Mouse (Mus musculus) G1E-ER4 (cell line): ENCODE results near the gene Itgb7. TPM values are rescaled to one million over a fixed set of nuclear protein-coding genes. Genes with fewer than 3 reads are reported as not detected.
A peak's percentile ranks its signal among the peaks of the same experiment; 100 is the strongest.

Source experiments
- GATA1 ChIP-seq: IDR thresholded peaks from one replicate; pipeline ENCODE4 v1.8.0; 2012; ENCODE audit warnings: low read length, inconsistent platforms
- polyA plus RNA-seq: library from polyadenylated mRNA; stranded (reverse); fragments of >175 nt; gene quantifications from 2 replicates; pipeline ENCODE4 v1.2.3, GENCODE M21; 2012

Itgb7 gene
- polyA plus RNA-seq, 1 experiment: 36.6 TPM

GRCm38 (mm10) chr15:102217325-102217724 lies 14.4 kb downstream of the Itgb7 start:
- no peak for TF ChIP-seq GATA1

DNA sequence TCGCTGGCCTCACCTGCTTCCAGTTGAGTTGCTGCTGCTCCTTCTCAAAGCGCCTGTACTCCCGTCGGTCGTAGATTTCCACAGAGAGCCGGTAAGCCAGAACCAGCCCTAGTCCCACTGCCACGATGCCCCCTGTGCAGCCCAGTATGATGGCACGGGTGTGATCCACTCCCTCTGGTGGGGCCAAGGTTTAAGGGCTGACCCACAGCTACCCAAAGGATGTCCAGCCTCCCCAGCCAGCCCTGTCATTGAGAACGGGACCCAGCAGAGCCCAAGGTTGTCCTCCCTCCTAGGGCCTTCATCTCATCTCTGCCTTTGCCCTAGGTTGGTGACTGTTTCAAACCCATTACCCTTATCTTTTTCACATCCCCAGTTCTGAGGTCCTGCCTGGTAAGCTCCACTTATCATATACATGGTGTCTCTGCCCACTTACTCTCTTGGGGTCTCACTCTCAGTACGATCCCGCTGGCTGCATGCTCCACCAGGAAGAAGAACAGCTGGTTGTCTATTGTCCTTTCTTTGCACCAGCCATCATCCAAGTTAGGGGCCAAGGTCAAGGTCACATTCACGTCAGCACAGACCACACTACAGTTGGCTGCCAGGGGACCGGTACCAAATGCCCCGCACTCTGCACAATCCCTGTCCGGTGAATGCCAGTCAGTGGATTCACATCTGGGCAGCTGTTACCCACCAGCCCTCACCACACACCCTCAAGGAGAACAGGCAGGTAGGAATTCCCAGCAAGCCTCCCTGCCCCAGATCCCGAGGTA lies 15.1 kb downstream of the Itgb7 start:
- no peak for TF ChIP-seq GATA1

DNA sequence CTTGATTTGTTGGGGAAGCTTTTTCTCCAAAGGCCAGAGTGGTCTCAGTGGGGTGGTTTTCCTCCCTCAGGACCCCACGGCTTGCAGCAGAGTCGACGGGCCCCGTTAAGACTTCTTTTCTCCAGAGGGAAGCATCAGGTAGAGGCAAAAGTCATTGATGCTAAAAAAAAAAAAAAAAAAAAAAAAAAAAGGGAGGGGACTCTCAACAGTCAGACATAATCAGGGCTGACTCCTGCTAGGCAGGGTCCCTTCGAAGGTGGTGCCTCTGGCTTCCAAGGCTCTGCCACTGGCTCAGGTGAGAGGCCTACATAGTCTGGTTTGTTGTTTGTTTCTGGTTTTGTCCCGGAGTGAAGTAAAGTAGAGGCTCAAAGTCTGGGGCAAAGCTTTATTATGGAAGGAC lies 16.1 kb downstream of the Itgb7 start:
- no peak for TF ChIP-seq GATA1

DNA sequence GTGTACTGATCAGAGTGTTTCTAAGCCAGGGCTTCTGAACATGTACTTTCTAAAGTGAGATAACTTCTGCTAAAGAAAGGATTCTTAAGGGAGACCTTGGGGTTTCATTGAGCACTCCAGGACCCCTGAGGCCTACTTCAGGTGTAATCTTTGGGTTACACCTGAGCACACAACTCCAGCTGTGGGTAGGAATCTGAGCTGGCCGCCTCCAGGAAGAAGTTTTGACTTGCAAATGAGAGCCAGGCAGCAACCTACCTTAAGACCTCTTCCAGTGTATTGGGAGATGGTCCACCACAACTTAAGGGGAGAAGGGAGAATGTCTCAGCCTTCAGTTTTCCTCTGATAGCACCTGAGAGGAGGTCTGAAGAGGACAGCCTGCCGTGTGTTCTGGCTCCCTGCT lies 17.6 kb downstream of the Itgb7 start:
- no peak for TF ChIP-seq GATA1

GRCm38 (mm10) chr15:102211895-102212294 lies 19.8 kb downstream of the Itgb7 start:
- TF ChIP-seq GATA1: no peak

DNA sequence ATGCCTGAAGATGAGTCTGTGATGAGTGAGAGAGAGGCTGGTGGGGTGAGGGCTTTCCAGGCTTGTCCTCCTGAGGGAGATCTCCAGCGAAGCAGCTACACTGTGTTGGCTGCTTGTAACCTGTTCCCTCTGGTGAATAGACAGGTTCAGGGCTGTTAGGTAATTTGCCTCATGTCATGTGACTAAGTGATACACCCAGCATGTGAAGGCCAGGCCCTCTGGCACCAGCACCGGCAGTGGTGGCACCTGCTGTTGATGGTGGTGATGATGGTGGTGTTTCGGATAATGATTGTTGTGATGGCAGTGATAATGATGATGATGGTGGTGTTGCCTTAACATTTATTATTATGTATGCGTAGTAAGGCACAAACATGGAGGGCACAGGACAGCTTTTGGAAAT lies 20.9 kb downstream of the Itgb7 start:
- TF ChIP-seq GATA1: no peak

- no peak for TF ChIP-seq GATA1
These were observed 22.6 kb downstream of the Itgb7 start for GRCm38 (mm10) chr15:102209114-102209513.

GRCm38 (mm10) chr15:102208092-102208561 lies 23.6 kb downstream of the Itgb7 start:
- TF ChIP-seq GATA1: peak; percentile 96

DNA sequence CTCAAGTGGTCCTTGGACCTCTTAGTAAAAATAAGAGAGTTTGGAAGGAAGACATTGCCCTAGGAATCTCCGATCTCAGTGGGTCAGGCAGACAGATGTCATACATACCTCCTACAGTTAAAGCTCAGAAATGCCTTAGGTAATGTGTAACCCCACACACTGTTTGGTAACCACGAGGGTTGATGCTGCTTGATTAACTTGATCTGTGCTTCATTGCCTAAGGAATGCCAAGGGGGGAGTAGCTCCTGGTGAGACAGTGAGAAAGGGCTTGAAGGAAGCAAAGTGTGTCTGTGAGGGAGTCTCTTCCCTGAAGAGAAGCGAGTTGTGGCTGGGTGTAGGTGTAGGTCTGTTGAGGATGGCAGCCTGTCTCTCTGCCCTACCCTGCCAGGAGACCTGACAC lies 24.4 kb downstream of the Itgb7 start:
- TF ChIP-seq GATA1: no peak

DNA sequence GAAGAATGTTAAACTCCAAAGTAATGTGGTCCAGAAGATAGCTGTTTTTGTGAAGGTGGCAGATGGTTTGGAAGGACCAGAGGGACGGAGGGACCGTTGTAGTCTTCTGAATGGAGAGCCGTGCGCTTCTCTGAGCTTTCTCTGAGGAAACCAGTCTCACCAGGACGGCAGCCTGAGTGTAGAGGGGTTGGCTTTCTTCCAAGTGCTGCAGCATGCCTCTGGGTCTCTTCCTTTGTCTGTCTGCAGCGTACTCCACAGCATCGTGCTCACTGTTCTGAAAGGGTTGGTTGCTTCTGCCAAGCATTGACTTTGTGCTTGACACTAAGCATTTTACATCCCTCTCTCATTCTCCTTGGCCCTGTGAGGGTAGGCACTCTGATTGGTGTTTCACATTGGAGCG lies 26.0 kb downstream of the Itgb7 start:
- no peak for TF ChIP-seq GATA1

DNA sequence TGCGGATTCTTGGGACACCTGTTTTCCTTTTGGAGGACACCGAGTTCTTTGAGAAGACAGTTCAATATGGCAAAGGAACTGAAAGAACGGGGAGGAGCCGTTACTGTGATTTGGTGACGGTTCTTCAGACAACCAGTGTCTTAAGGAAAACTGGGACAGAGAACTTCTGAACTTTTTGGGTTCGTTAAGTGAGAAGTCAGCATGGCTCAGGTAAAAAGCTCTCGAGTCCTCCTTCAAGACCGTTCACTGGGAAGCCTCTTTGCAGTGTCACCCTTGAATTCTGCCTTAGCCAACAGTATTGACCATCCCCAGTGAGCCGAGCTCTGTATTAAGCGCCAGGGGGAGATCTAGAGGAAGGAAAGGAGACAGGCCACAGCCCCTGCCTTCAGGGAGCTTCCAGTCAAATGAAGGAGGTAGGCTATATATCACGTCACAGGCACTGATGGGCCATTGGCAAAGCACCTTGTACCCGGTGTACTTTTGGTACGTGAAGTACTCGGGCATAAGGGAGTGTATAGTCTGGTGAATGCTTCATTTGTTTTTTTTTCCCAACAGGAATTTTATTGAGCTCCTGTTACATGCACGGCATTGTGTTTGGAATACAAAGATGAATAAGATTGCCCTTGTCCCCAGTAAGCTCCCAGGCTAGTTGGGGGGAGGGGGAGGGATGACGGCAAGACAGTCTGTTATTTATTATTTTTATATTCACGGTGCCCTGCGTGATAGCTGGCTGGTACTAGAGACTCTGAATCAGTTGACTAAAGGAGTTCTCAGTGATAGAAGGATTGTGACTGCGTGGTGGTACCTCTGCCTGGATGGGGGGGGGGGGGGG lies 26.9 kb downstream of the Itgb7 start, which contains the start of gene Csad:
Gene Csad, minus strand, starts transcription at position 51 of the 832 bp plus-strand sequence.
- no peak for TF ChIP-seq GATA1

DNA sequence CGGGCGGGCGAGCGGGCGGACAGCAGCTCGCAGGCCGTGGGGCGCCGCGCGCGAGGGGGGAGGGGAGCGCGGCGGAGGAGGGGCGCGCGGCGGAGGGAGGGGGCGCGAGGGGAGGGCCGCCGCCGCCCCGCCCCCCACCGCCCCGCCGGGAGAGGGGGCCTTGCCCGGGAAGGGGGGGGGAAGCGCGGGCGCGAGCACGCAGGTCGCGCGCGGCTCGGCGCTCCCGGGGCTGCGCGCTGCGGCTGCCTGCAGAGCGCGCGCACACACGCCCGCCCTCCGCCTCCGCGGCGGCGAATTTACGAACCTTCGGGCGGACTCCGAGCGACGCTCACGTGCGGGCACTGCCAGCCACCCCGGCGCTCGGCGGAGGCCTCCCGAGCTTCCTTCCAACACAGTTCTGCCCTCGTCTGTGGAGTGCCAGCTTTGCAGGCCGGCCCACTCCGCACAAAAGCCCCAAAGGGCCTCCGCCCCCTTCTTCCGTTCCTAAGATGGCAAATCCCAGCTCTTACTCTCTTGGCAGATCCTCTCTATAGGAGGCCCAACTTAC lies 27.8 kb downstream of the Itgb7 start:
- TF ChIP-seq GATA1: no peak

GRCm38 (mm10) chr15:102202971-102203834 lies 28.5 kb downstream of the Itgb7 start, which contains the start of gene Zfp740:
TSS of gene Zfp740 (plus strand) at chr15:102203249.
- no peak for TF ChIP-seq GATA1

GRCm38 (mm10) chr15:102198841-102199240 lies 32.9 kb downstream of the Itgb7 start:
- TF ChIP-seq GATA1: no peak

GRCm38 (mm10) chr15:102195373-102195772 lies 36.4 kb downstream of the Itgb7 start:
- TF ChIP-seq GATA1: no peak
